Mouse (Mus musculus): ENCODE results near the gene Cdyl. TPM values are rescaled to one million over a fixed set of nuclear protein-coding genes. Genes with fewer than 3 reads are reported as not detected.

Cdyl gene
- polyA plus RNA-seq, 1 experiment = 6.8 TPM

DNA sequence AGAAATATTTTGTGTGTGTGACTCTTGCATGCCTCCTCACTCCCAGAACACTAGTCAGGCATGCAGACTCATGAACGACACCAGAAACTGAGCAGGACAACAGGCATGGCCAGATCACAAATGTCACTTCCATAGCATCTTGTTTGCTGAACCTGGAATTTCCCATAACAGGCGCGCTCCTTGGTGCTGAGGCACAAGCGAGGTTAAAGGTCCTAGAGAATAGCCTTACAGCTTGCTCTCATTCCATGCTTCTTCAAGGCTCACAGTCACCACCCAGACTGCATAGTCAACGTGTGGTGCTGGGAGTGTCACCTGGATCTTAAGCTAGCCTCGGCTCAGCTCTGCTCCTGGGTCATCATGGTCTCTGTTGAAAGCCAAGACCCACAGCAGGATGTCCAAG lies 19.1 kb downstream of the Cdyl start:
- no peak for TF ChIP-seq CTCF (IDR thresholded peaks at IDR 0.05; ENCODE audit: extremely low read depth, insufficient read depth, low read length)
- no peak for TF ChIP-seq POLR2A (IDR thresholded peaks at IDR 0.05; ENCODE audit: extremely low read depth, insufficient read depth, low read length)
- Histone ChIP-seq H3K4me1 (ENCODE audit: control insufficient read depth, insufficient read depth, low read length) (no peaks in the 10 kb centered on the region), H3K4me3 (ENCODE audit: insufficient read depth, low read length) (no peak overlapping the region), H3K27ac (ENCODE audit: insufficient read depth, low read length) (no peak overlapping the region)

DNA sequence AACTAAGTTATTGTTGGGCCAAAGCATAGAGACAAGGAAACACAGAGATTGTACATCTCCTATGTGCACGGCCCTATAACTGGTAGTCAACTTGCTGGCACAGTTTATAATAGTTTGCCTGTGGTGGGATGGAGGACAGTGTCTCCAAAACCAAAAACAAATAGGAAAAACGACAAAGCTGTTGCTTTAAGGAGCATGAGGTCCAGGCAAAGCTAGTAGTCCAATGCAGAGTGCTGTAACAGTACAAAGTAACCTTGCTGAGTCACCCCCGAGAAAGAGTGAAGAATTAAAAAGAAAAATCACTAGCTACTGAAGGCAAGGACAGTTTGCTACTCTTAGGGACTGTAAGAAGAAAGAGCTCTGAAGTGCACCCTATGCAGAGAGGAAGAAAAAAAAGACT lies 21.7 kb downstream of the Cdyl start:
- Histone ChIP-seq H3K27ac (ENCODE audit: insufficient read depth, low read length) (no peak overlapping the region), H3K4me3 (ENCODE audit: insufficient read depth, low read length) (no peak overlapping the region), H3K4me1 (ENCODE audit: control insufficient read depth, insufficient read depth, low read length) (no peaks in the 10 kb centered on the region)
- TF ChIP-seq CTCF (IDR thresholded peaks at IDR 0.05; ENCODE audit: extremely low read depth, insufficient read depth, low read length) (no peak), POLR2A (IDR thresholded peaks at IDR 0.05; ENCODE audit: extremely low read depth, insufficient read depth, low read length) (no peak)

DNA sequence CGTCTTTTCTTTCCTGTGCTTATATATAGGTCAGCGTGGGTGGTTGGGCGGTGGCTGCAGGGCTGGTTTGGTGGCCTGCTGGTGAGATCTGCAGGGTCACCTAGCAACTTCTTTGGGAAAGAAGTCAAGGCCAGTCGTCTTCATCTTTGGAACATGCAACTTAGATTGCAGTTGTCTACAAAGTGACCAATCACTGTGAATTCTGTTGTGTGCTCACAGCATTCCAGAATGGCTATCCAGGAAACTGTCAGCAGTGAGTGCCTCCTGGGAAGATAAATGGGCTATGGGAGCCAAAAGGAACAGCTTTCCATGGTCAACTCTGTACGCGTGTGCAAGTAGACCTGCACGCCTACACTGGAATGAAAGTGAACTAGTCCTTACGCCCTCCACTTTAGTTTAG lies 26.6 kb downstream of the Cdyl start:
- no peaks in the 10 kb centered on the region for H3K4me1 ChIP-seq (ENCODE audit: control insufficient read depth, insufficient read depth, low read length)
- H3K27ac ChIP-seq (ENCODE audit: insufficient read depth, low read length) = no peak overlapping the region
- no peak overlapping the region for H3K4me3 ChIP-seq (ENCODE audit: insufficient read depth, low read length)
- TF ChIP-seq CTCF (IDR thresholded peaks at IDR 0.05; ENCODE audit: extremely low read depth, insufficient read depth, low read length) = no peak
- TF ChIP-seq POLR2A (IDR thresholded peaks at IDR 0.05; ENCODE audit: extremely low read depth, insufficient read depth, low read length) = no peak

DNA sequence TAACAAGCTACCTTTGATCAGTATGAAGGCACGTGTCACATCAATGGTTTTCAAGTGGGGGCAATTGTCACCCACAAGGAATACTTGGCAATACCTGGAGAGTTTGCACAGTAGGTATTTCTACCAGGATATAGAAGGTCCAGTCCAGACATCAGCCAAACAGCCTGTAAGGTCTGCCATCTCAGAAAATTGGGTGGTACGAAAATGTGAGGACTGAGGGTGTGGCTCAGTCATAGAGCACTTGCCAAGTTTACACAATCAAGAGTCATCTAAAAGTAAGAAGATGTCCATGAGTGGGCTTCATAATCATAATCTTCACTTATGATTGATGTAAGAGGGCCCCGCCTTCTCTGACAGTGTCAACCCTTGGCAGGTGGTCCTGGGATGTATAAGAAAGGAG lies 29.9 kb downstream of the Cdyl start:
- TF ChIP-seq POLR2A (IDR thresholded peaks at IDR 0.05; ENCODE audit: extremely low read depth, insufficient read depth, low read length) = no peak
- no peak for TF ChIP-seq CTCF (IDR thresholded peaks at IDR 0.05; ENCODE audit: extremely low read depth, insufficient read depth, low read length)
- Histone ChIP-seq H3K4me3 (ENCODE audit: insufficient read depth, low read length) (no peak overlapping the region), H3K4me1 (ENCODE audit: control insufficient read depth, insufficient read depth, low read length) (no peaks in the 10 kb centered on the region), H3K27ac (ENCODE audit: insufficient read depth, low read length) (no peak overlapping the region)

DNA sequence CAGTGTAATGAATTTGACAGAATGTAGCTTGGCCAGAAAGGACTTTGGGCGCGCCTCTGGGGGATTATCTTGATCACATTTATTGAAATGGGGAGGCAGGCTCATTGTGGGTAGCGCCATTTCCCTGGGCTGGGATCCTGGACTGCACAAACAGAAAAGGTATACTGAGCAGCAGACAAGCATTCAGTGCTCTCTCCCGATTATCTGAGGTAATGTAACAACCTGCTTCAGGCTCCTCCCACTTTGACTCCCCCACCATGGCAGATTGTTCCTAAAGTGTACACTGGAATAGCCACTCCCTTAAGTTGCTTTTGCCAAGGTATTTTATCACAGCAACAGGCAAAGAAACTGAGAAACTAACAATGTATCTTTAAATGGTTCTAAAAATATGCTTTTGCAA lies 58.0 kb downstream of the Cdyl start:
- TF ChIP-seq CTCF (IDR thresholded peaks at IDR 0.05; ENCODE audit: extremely low read depth, insufficient read depth, low read length) (no peak), POLR2A (IDR thresholded peaks at IDR 0.05; ENCODE audit: extremely low read depth, insufficient read depth, low read length) (no peak)
- H3K4me3 ChIP-seq (ENCODE audit: insufficient read depth, low read length) = no peak overlapping the region
- H3K4me1 ChIP-seq (ENCODE audit: control insufficient read depth, insufficient read depth, low read length) = no peaks in the 10 kb centered on the region
- H3K27ac ChIP-seq (ENCODE audit: insufficient read depth, low read length) = no peak overlapping the region

DNA sequence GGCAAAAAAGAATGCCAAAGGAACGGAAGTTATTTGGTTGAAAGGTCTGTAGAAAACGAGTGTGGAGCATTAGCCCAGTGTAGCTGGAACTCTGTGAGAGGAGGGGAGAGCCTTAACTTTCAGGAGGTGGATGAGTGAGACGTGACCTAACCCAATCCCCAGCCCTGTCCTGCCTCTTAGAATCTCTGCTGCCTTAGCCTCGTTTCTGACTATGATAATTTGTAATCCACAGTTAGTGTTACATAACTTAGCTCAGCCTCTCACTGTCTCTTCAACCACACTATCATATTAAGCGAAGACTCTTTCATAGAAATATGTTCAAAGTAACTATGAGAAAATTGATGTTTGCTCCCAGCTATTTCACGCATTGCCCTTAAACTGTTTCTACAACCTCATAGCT lies 59.9 kb downstream of the Cdyl start:
- H3K4me3 ChIP-seq (ENCODE audit: insufficient read depth, low read length) = no peak overlapping the region
- no peak overlapping the region for H3K27ac ChIP-seq (ENCODE audit: insufficient read depth, low read length)
- no peaks in the 10 kb centered on the region for H3K4me1 ChIP-seq (ENCODE audit: control insufficient read depth, insufficient read depth, low read length)
- TF ChIP-seq CTCF (IDR thresholded peaks at IDR 0.05; ENCODE audit: extremely low read depth, insufficient read depth, low read length) (no peak), POLR2A (IDR thresholded peaks at IDR 0.05; ENCODE audit: extremely low read depth, insufficient read depth, low read length) (no peak)

DNA sequence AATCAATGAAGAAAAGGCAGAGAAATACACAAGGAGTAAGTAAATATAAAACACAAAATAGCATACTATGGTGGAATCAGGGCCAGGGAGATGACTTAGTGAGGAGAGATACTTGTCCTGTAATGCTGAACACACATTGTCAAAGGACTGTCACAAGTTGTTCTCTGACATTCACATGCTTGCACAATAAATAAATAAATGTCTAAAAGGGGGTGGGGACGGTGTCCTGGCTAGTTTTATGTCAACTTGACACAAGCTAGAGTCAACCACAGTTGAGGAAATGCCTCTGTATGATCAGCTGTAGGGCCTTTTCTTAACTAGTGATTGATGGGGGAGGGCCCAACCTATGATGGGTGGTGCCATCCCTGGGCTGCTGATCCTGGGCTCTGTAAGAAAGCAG lies 63.4 kb downstream of the Cdyl start:
- Histone ChIP-seq H3K4me1 (ENCODE audit: control insufficient read depth, insufficient read depth, low read length) (no peaks in the 10 kb centered on the region), H3K4me3 (ENCODE audit: insufficient read depth, low read length) (no peak overlapping the region), H3K27ac (ENCODE audit: insufficient read depth, low read length) (no peak overlapping the region)
- TF ChIP-seq CTCF (IDR thresholded peaks at IDR 0.05; ENCODE audit: extremely low read depth, insufficient read depth, low read length) (no peak), POLR2A (IDR thresholded peaks at IDR 0.05; ENCODE audit: extremely low read depth, insufficient read depth, low read length) (no peak)

DNA sequence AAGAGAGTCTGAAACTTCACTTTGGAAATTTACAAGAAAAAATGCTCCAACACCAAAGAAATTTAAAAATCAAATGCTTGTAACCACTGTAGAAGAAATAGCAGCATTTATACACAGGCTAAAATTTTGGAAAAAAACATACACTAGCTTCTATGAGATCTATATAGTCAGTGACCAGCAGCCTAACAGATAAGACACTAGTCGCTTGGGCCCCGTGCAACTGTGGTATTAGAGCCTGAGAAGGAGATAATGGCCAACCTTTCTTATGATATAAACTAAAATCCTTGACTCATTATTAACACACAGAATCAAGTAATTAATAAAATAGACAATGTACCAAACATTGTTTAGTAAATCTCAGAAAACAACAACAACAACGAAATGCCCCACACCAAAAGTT lies 66.4 kb downstream of the Cdyl start:
- TF ChIP-seq POLR2A (IDR thresholded peaks at IDR 0.05; ENCODE audit: extremely low read depth, insufficient read depth, low read length) (no peak), CTCF (IDR thresholded peaks at IDR 0.05; ENCODE audit: extremely low read depth, insufficient read depth, low read length) (no peak)

DNA sequence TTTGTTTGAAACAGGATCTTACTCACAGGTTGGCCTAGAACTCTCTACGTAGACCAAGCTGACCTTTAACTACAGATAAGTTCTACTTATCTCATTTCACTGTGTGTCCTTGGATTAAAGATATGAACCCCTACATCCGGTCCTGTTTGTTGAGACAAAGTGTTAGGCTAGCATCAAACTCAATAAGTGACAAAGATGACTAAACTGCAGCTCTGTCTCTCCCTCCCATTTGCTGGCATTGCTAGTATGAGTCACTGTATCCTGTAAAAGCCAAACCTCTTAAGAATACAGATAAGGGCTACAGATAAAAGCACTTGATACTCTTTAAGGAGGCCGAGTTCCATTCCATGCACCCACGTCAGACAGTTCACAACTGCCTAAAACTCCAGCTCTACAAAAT lies 72.5 kb downstream of the Cdyl start:
- Histone ChIP-seq H3K4me1 (ENCODE audit: control insufficient read depth, insufficient read depth, low read length) (no peaks in the 10 kb centered on the region), H3K4me3 (ENCODE audit: insufficient read depth, low read length) (no peak overlapping the region), H3K27ac (ENCODE audit: insufficient read depth, low read length) (no peak overlapping the region)
- no peak for TF ChIP-seq POLR2A (IDR thresholded peaks at IDR 0.05; ENCODE audit: extremely low read depth, insufficient read depth, low read length)
- TF ChIP-seq CTCF (IDR thresholded peaks at IDR 0.05; ENCODE audit: extremely low read depth, insufficient read depth, low read length) = no peak

More for the DNA sequence above, 66.4 kb downstream of the Cdyl start:
- no peak overlapping the region for H3K4me3 ChIP-seq (ENCODE audit: insufficient read depth, low read length)
- H3K27ac ChIP-seq (ENCODE audit: insufficient read depth, low read length) = no peak overlapping the region
- H3K4me1 ChIP-seq (ENCODE audit: control insufficient read depth, insufficient read depth, low read length) = no peaks in the 10 kb centered on the region

DNA sequence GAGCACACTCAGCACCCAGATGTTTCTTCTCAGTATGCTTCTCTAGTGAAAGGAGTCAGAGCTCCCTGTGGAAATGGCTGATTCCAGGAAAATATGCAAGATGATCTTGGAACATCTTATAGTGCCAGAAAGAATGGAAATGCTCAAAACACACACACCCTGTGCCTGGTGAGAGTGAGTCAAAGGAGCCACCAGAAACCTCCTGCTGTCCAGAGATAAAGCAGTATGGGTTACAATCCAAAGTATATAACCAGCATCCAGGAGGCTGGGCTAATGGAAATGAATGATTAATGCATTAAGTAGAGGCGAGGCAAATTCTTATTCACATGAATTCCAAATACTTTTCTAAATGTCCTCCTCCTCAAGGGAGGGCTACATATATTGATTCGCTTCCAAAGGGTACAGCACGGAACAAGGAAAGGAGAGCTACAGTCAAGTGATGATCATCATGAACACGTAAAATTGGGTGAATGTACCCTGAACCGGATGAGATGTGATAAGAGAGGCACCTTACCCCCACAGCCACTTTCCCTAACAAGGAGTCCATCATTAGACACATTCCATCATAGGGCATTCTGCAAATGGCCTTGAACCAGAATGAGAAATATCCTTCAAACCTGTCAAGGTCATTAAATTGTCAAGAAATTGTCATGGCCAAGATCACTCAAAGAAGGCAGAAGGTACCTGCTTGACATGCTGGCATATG lies 73.4 kb downstream of the Cdyl start:
- Histone ChIP-seq H3K4me1 (ENCODE audit: control insufficient read depth, insufficient read depth, low read length) (no peaks in the 10 kb centered on the region), H3K4me3 (ENCODE audit: insufficient read depth, low read length) (no peak overlapping the region), H3K27ac (ENCODE audit: insufficient read depth, low read length) (no peak overlapping the region)
- no peak for TF ChIP-seq CTCF (IDR thresholded peaks at IDR 0.05; ENCODE audit: extremely low read depth, insufficient read depth, low read length)
- no peak for TF ChIP-seq POLR2A (IDR thresholded peaks at IDR 0.05; ENCODE audit: extremely low read depth, insufficient read depth, low read length)

Data from cortical plate, adult 2 months (tissue).